Mouse (Mus musculus): ENCODE measurements at regions not wholly inside any gene's neighbourhood (a gene's known extent, or its start where the extent isn't known, plus 50 kb on each side); places are given as distances from the start of the nearest gene placed in this dataset.

DNA sequence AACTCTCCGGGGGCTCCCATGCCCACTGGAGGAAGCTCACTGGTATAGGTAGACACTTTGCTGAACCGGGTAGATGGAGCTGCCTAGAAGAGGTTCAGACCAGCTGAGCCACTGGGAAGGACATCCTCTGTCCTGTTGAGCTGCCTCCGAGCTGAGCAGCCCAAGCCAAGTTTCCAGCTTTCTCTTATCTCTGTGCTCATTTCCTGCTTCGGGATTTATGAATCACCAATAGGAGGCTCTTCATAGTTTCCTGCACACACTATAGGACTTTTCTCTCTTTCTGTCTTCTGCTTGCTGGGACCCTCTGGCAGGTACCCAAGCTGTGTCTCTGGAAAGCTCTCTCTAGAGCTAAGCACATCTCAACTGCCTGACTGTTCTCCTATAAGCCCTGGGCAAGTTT lies 177.4 kb upstream of the Hes1 start:
- no peak for TF ChIP-seq POLR2A (IDR thresholded peaks at IDR 0.05; ENCODE audit: low read depth, low read length)
- WGBS = 71% methylated on average over 4 of the region's 4 CpGs
- H3K4me1 ChIP-seq (ENCODE audit: control insufficient read depth, insufficient read depth, low read length) = no peaks in the 10 kb centered on the region
- peak; percentile 20 for DNase-seq
- no peaks in the 10 kb centered on the region for H3K36me3 ChIP-seq (ENCODE audit: control insufficient read depth, insufficient read depth, low read length)
- H3K4me3 ChIP-seq (ENCODE audit: insufficient read depth, low read depth, low read length) = no peak overlapping the region
- no peak overlapping the region for H3K27ac ChIP-seq (ENCODE audit: insufficient read depth, low read depth, low read length)
- no peaks in the 10 kb centered on the region for H3K27me3 ChIP-seq (replicated peaks; ENCODE audit: control insufficient read depth, insufficient read depth, low read length)

DNA sequence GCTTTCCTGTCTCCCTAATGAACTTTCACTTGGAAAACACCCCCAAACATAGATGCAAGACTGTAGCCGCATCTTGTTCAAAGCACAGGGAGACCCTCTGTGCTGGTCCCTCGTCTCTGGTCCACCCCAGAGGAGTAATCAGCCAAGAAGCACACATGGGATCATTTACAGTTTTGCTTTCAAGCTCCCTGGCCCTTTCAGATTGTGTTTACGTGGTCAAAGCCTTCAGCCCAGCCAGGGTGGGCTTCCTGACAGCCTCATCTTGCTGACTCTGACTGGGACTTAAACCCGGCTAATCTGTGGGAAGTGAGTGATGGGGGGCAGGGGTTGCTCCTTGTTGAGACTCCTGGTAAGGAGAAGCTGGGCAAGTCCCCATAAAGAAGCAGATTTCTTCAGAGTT lies 174.8 kb upstream of the Hes1 start:
- TF ChIP-seq POLR2A (IDR thresholded peaks at IDR 0.05; ENCODE audit: low read depth, low read length) = no peak
- TF ChIP-seq CTCF (conservative IDR thresholded peaks at IDR 0.05; ENCODE audit: insufficient read depth, insufficient read length, low read depth, low read length) = no peak
- Histone ChIP-seq H3K4me3 (ENCODE audit: insufficient read depth, low read depth, low read length) (no peak overlapping the region), H3K27me3 (replicated peaks; ENCODE audit: control insufficient read depth, insufficient read depth, low read length) (no peaks in the 10 kb centered on the region), H3K27ac (ENCODE audit: insufficient read depth, low read depth, low read length) (no peak overlapping the region), H3K36me3 (ENCODE audit: control insufficient read depth, insufficient read depth, low read length) (no peaks in the 10 kb centered on the region), H3K4me1 (ENCODE audit: control insufficient read depth, insufficient read depth, low read length) (no peaks in the 10 kb centered on the region)
- 88% methylated on average over 4 of the region's 4 CpGs for WGBS
- DNase-seq = no peak

DNA sequence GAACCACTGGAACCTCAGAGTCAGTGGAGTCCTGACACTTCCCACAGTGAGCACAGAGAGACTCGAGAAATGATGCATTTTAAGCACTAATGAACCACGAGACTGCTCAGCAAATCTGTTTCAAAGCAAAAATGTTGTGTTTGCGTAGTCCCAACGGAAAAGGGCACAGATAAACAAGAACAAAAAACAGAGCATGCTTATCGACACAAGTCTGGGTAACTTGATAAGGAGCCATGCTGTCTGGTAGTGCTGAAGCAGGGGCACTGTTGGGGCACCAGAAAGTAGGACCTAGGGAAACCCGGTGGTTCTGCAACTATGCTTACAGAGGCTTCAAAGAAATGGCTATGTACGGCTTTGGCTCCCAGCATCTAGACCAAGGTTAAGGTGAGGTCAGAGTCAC lies 172.7 kb upstream of the Hes1 start:
- Histone ChIP-seq H3K4me1 (ENCODE audit: control insufficient read depth, insufficient read depth, low read length) (no peaks in the 10 kb centered on the region), H3K4me3 (ENCODE audit: insufficient read depth, low read depth, low read length) (no peak overlapping the region), H3K36me3 (ENCODE audit: control insufficient read depth, insufficient read depth, low read length) (no peaks in the 10 kb centered on the region), H3K27me3 (replicated peaks; ENCODE audit: control insufficient read depth, insufficient read depth, low read length) (no peaks in the 10 kb centered on the region), H3K27ac (ENCODE audit: insufficient read depth, low read depth, low read length) (no peak overlapping the region)
- no peak for TF ChIP-seq CTCF (conservative IDR thresholded peaks at IDR 0.05; ENCODE audit: insufficient read depth, insufficient read length, low read depth, low read length)
- WGBS = 80% methylated on average over 7 of the region's 7 CpGs
- DNase-seq = no peak

DNA sequence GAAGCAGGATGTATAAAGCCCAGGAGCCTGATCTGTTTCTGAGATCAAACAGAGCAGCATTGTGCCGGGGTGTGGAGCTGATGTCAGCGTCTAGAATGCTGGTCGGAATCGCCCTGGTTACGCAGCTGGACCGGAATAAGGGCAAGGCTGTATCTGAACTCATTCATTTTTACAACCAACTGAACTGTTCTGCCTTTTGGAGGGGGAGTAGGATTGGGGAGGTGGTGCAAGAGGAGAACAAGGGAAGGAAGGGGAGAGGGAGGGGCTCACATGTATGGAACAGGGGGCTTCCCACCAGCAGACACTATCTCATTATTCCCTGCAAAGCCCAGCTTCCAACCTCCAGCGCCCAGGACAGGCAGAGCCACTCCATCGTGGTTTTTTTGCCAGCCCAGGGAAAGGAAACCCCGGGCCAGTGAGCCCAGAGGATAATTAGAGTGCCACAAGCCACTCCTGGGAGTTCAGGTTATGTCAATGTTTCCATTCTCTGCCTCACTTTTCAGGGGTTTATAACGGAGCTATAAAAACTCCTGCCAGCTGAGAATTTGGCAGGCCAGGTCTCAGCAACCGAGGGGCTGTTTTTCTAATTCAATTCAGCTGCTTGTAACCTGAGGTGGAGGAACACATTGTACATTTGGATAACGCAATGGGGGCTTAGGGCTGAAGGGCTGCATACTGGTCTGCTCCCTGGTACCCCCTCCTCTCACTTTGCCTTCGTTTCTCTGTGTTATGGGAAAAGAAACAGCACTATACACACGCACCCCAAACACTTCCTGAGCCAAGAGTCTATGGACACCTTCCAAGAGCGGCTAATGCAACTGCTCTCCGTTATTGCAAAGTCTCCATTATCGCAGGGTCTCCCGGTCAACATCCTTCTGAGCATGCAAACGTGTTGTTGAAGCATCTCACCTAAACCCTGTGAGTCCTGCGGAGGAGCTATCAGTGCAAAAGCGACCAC lies 170.0 kb upstream of the Hes1 start:
- TF ChIP-seq POLR2A (IDR thresholded peaks at IDR 0.05; ENCODE audit: low read depth, low read length) (no peak), CTCF (conservative IDR thresholded peaks at IDR 0.05; ENCODE audit: insufficient read depth, insufficient read length, low read depth, low read length) (no peak)
- no peak for DNase-seq
- WGBS = 28% methylated on average over 21 of the region's 21 CpGs

DNA sequence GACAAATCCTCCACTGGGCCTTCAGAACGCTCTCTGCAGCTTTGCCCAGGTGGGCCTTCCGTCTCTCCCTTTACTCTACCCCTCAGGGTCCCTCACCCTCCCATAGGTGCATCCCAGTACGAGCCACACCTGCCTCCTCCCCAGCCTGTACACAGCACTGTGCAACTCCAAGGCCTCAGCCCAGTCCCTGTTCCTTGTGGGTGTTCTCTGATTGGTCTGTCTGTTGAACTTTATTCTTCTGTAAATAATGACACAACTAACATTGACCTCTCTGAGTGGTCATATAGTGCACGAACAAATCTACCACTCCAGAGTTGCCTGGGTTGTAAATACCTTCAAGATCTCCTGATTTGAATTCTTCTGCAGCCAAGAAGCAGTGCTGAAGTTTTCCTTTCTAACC lies 167.8 kb upstream of the Hes1 start:
- Histone ChIP-seq H3K27me3 (replicated peaks; ENCODE audit: control insufficient read depth, insufficient read depth, low read length) (no peaks in the 10 kb centered on the region), H3K36me3 (ENCODE audit: control insufficient read depth, insufficient read depth, low read length) (no peaks in the 10 kb centered on the region), H3K27ac (ENCODE audit: insufficient read depth, low read depth, low read length) (no peak overlapping the region), H3K4me3 (ENCODE audit: insufficient read depth, low read depth, low read length) (no peak overlapping the region), H3K4me1 (ENCODE audit: control insufficient read depth, insufficient read depth, low read length) (no peaks in the 10 kb centered on the region)
- no peak for DNase-seq
- TF ChIP-seq POLR2A (IDR thresholded peaks at IDR 0.05; ENCODE audit: low read depth, low read length) (no peak), CTCF (conservative IDR thresholded peaks at IDR 0.05; ENCODE audit: insufficient read depth, insufficient read length, low read depth, low read length) (no peak)
- WGBS = 93% methylated on average over 4 of the region's 4 CpGs

More for the DNA sequence above, 170.0 kb upstream of the Hes1 start:
- Histone ChIP-seq H3K27ac (ENCODE audit: insufficient read depth, low read depth, low read length) (no peak overlapping the region), H3K4me3 (ENCODE audit: insufficient read depth, low read depth, low read length) (no peak overlapping the region), H3K27me3 (replicated peaks; ENCODE audit: control insufficient read depth, insufficient read depth, low read length) (no peaks in the 10 kb centered on the region), H3K4me1 (ENCODE audit: control insufficient read depth, insufficient read depth, low read length) (no peaks in the 10 kb centered on the region), H3K36me3 (ENCODE audit: control insufficient read depth, insufficient read depth, low read length) (no peaks in the 10 kb centered on the region)

DNA sequence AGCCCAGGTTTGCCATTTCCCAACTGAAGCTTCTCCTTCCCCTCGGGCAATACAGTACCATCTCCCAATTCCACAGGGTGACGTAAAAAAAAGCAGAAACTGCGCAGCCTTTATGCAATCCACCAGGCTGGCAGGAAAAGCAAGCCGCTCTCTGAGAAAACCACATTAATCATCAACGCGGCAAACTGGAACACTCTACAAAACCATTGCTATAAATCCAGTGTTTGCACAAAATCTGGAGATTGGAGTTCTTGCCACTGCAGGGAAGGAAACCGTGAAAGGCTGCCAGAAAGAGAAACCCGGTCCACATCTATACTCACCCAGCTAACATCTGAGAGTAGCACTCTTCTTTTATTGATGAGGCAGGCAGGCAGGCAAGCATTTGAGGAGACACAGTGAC lies 160.7 kb upstream of the Hes1 start:
- peak; percentile 53 for DNase-seq
- no peaks in the 10 kb centered on the region for H3K36me3 ChIP-seq (ENCODE audit: control insufficient read depth, insufficient read depth, low read length)
- H3K27me3 ChIP-seq (replicated peaks; ENCODE audit: control insufficient read depth, insufficient read depth, low read length) = no peaks in the 10 kb centered on the region
- WGBS = 17% methylated on average over 8 of the region's 8 CpGs
- H3K4me3 ChIP-seq (ENCODE audit: insufficient read depth, low read depth, low read length) = no peak overlapping the region
- H3K27ac ChIP-seq (ENCODE audit: insufficient read depth, low read depth, low read length) = no peak overlapping the region
- peaks cover 3% of the 10 kb centered on the region; the same call in 1 of the 2 replicates for H3K4me1 ChIP-seq (ENCODE audit: control insufficient read depth, insufficient read depth, low read length)
- TF ChIP-seq POLR2A (IDR thresholded peaks at IDR 0.05; ENCODE audit: low read depth, low read length) = no peak
- TF ChIP-seq CTCF (conservative IDR thresholded peaks at IDR 0.05; ENCODE audit: insufficient read depth, insufficient read length, low read depth, low read length) = no peak

DNA sequence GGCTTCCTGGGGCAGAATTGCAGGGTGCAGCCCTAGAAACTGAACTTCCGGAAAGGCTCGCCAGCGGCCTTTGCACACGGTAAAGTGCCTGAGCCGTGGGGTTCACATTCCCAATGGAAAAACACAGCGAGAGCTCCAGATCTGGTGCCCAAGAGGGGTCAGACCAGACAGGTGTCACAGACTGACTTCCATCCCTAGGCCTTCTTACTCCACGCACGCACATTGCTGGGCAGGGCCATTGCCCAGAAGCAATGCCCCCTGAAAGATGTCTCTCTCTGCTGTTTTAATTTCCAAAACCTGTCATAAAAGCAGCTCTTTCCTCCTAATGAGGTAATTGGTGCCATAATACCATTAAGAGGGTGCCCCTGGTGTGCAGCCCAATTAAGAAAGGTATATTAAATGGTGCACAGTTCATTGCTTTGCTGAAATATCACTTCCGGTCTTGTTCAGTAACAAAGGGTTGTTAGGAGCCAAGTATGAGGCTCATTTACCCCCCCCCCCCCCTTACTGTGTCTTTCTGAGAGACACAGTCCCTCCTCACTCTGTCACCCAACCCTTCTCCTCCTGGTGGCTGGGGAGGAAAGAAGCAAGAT lies 159.9 kb upstream of the Hes1 start:
- no peak for TF ChIP-seq CTCF (conservative IDR thresholded peaks at IDR 0.05; ENCODE audit: insufficient read depth, insufficient read length, low read depth, low read length)
- TF ChIP-seq POLR2A (IDR thresholded peaks at IDR 0.05; ENCODE audit: low read depth, low read length) = no peak
- DNase-seq = no peak
- WGBS = 87% methylated on average over 9 of the region's 9 CpGs

More for the DNA sequence above, 159.9 kb upstream of the Hes1 start:
- Histone ChIP-seq H3K4me3 (ENCODE audit: insufficient read depth, low read depth, low read length) (no peak overlapping the region), H3K4me1 (ENCODE audit: control insufficient read depth, insufficient read depth, low read length) (peaks cover 3% of the 10 kb centered on the region; the same call in 1 of the 2 replicates), H3K36me3 (ENCODE audit: control insufficient read depth, insufficient read depth, low read length) (no peaks in the 10 kb centered on the region), H3K27me3 (replicated peaks; ENCODE audit: control insufficient read depth, insufficient read depth, low read length) (no peaks in the 10 kb centered on the region), H3K27ac (ENCODE audit: insufficient read depth, low read depth, low read length) (no peak overlapping the region)

Data from kidney, adult 2 months (tissue).